In the genomic region with DNA sequence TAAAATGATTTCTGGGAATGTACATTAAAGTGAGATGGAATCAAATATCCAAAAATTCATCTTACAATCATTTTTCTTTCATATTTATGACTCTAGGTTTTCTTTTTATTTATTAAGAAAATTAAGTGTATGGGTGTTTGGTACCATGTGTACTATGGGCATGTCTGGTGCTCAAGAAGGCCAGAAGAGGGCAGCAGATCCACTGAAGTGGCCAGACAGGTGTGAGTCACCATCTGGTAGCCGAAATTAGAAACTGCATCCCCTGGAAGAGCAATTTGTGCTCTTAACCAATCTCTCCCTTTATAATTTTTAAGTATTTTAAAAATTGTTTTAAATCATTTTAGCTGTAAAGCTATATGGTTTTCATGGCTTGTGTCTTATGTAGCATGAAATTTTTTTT, we compare ENCODE assay signal across 8 mouse cellular contexts. TPM values are rescaled to one million over a fixed set of nuclear protein-coding genes. Genes with fewer than 3 reads are reported as not detected.
DNase-seq lines count a peak whose midpoint lies in the region; ATAC-seq and TF ChIP-seq lines count a peak whose summit lies in the region.

No protein-coding gene starts in this region.

- no peak for DNase-seq in heart, postnatal 0 days (ENCODE audit: low spot score)
- no peak for DNase-seq in heart, adult 9 months (ENCODE audit: low spot score in 2 of 2)
- peak; percentile 2 for DNase-seq in 3134 (ENCODE audit: extremely low read depth, insufficient read length, low spot score)
- DNase-seq in cerebellum, postnatal 36 days = peak; percentile 2 to 4
- peak; percentile 2 for DNase-seq in large intestine, adult 2 months (ENCODE audit: low read depth, low spot score)
- peak; percentile 10 for DNase-seq in thymus, postnatal 0 days (ENCODE audit: low spot score)
- no peak for DNase-seq in ovary, postnatal 14 days (ENCODE audit: low spot score)

- H3K4me3 ChIP-seq in heart, postnatal 0 days (ENCODE audit: low read depth, low read length) = no peak overlapping the region
- H3K4me3 ChIP-seq in E14TG2a.4 (replicated peaks; ENCODE audit: low read length) = no peak overlapping the region

- no peak overlapping the region for H3K4me2 ChIP-seq in heart, postnatal 0 days (ENCODE audit: low read depth, low read length)

- H3K9ac ChIP-seq in heart, postnatal 0 days (replicated peaks; ENCODE audit: low read depth, low read length) = no peak overlapping the region

- no peak for TF ChIP-seq EP300 in heart, postnatal 0 days (IDR thresholded peaks at IDR 0.05; ENCODE audit: low read depth)

- 14% methylated on average over 1 of the region's 1 CpGs for WGBS in heart, postnatal 0 days
- 23% methylated on average over 1 of the region's 1 CpGs for WGBS in large intestine, adult 2 months

- TF ChIP-seq CTCF in heart, postnatal 0 days (IDR thresholded peaks at IDR 0.05; ENCODE audit: low read depth) = peak; percentile 55
- peak; percentile 20 for TF ChIP-seq CTCF in E14TG2a.4 (conservative IDR thresholded peaks at IDR 0.05; ENCODE audit: low read length)

- H3K4me1 ChIP-seq in heart, postnatal 0 days (ENCODE audit: control insufficient read depth, insufficient read depth) = no peaks in the 10 kb centered on the region
- no peaks in the 10 kb centered on the region for H3K4me1 ChIP-seq in E14TG2a.4 (replicated peaks; ENCODE audit: low read depth, low read length)

- no peaks in the 10 kb centered on the region for H3K36me3 ChIP-seq in heart, postnatal 0 days (replicated peaks; ENCODE audit: control insufficient read depth, insufficient read depth, low read length)
- H3K36me3 ChIP-seq in E14TG2a.4 (ENCODE audit: insufficient read depth, low read length) = no peaks in the 10 kb centered on the region

- H3K9me3 ChIP-seq in heart, postnatal 0 days (replicated peaks; ENCODE audit: control insufficient read depth, low read length) = no peaks in the 10 kb centered on the region
- no peaks in the 10 kb centered on the region for H3K9me3 ChIP-seq in E14TG2a.4 (ENCODE audit: low read length)

- no peaks in the 10 kb centered on the region for H3K27me3 ChIP-seq in heart, postnatal 0 days (ENCODE audit: control insufficient read depth, insufficient read depth, low read length)
- H3K27me3 ChIP-seq in E14TG2a.4 (ENCODE audit: insufficient read depth, low read length) = no peaks in the 10 kb centered on the region

- ATAC-seq in heart, postnatal 0 days (ENCODE audit: insufficient read depth, low read depth) = no peak

- no peak overlapping the region for H3K27ac ChIP-seq in heart, postnatal 0 days (ENCODE audit: low read depth)

RNA-seq across cellular contexts. Expression of a gene that starts 54.7 kb away (rescaled TPM):
- 13.6 and 20.1 TPM in 2 replicates for total RNA-seq in heart, postnatal 0 days (2014; rRNA removed; ENCODE audit: low replicate concordance)
- 11.7 and 12.4 TPM in 2 replicates for polyA plus RNA-seq in heart, postnatal 0 days (2015; fragmentation: Nextera tagmentation; extraction: Ambion mirVana)
- 3.0 and 7.0 TPM in 2 replicates for polyA plus RNA-seq in large intestine, adult 2 months (2012; rRNA removed)
- 14.6 and 16.3 TPM in 2 replicates for polyA plus RNA-seq in thymus, postnatal 0 days (2015; fragmentation: Nextera tagmentation; extraction: Ambion mirVana)

Comparison
In these comparisons a context has a peak if more than half of its experiments do, and no peak if none do; other contexts are left out.
1. DNase-seq: peak in 3134 (single experiment), cerebellum, postnatal 36 days (2 of 2), large intestine, adult 2 months (single experiment) and thymus, postnatal 0 days (single experiment); none in heart, postnatal 0 days (single experiment), heart, adult 9 months (0 of 2) and ovary, postnatal 14 days (single experiment).